Mouse (Mus musculus): ENCODE data around the gene Timm13. TPM values are rescaled to one million over a fixed set of nuclear protein-coding genes. Genes with fewer than 3 reads are reported as not detected.

Timm13 gene
- polyA plus RNA-seq, 1 experiment from 2014 or later: 308 TPM

DNA sequence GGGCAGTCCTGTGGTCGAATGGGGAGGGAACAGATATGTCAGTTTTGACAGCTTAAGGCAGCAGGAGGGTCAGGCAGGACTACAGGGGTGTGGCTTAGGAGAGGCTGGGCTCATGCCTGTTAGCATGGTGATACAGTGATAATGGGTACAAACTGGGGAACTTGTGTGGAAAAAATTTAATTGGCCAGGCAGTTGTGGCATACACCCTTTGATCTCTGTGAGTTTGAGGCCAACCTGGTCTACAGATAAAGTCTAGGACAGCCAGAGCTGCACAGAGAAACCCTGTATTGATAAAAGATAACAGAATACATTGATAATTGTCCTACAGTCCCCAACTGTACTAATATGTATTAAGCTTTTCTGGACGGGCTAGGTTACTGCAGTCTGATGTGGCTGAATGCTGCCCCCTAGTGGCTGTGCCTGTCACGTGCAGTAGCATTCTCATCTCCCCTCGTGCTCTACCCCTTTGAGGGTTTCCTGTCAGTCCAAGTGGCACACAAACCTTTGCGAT is 20.6 kb downstream of the Timm13 start:
- ATAC-seq (ENCODE audit: insufficient number of reproducible peaks, insufficient read depth, low FRiP score, low TSS enrichment): no peak
- Histone ChIP-seq H3K27ac (no peak overlapping the region), H3K27me3 (no peaks in the 10 kb centered on the region), H3K9me3 (no peaks in the 10 kb centered on the region), H3K4me3 (no peak overlapping the region), H3K36me3 (no peaks in the 10 kb centered on the region), H3K9ac (no peak overlapping the region), H3K4me1 (no peaks in the 10 kb centered on the region), H3K4me2 (replicated peaks) (no peak overlapping the region)
- whole genome bisulfite sequencing: 20% methylated on average over 5 of the region's 5 CpGs

DNA sequence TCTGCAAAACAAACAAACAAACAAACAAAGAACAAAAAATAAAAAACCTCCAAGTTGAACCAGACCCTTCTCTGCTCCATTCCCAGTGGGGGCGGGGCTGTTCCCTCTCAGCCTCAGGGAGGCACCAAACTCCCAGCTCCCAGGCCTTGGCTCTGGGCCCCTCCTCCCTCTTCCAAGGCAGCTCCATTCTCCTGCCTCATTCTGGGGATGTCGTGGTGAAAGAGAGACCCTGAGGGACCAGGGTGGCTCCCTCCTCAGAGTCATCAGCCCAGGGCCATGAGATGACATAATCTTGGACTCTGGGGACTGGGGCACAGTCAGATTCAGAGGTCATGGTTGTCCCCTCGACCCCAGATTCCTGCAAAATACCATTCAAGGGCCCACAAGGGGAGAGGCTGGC is 24.2 kb downstream of the Timm13 start:
- WGBS: 29% methylated on average over 3 of the region's 3 CpGs
- ATAC-seq (ENCODE audit: insufficient number of reproducible peaks, insufficient read depth, low FRiP score, low TSS enrichment): no peak
- Histone ChIP-seq H3K9ac (no peak overlapping the region), H3K27ac (no peak overlapping the region), H3K36me3 (no peaks in the 10 kb centered on the region), H3K9me3 (no peaks in the 10 kb centered on the region), H3K4me2 (replicated peaks) (no peak overlapping the region), H3K27me3 (no peaks in the 10 kb centered on the region), H3K4me1 (no peaks in the 10 kb centered on the region), H3K4me3 (no peak overlapping the region)

DNA sequence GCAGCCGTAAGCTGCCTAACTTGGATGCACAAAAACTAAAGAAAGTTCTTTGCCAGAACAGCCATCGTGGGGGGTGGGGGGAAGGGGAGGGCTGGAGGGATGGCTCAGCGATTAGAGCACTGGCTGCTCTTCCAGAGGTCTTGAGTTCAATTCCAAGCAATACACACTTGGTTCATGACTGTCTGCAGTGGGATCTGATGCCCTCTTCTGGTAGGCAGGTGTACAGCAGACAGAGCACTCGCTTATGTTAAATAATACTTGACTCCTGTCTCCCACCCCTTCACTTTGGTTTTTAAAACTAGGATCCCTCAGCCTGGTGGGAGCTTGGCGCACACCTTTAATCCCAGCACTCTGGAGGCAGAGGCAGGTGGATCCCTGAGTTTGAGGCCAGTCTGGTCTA is 24.7 kb downstream of the Timm13 start:
- WGBS: 30% methylated on average over 5 of the region's 5 CpGs

DNA sequence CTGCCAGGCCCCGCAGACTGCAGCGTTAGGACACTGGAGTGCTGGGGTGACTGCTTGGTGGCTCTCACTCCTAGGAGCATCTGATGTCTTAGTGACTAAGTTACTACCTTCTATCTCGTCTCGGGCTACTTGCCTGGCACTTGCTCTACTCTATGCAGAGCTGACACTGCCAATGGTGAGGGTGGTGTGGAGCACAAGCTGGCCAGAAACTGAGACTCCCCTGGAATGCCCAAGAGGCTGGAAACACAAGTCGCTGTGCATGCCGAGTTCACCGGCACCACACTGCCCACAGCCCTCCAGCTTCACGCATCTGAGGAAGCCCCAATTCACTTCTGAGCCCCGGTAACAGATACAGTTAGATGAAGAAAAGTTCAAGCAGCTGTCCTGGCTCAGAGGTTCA is 26.7 kb downstream of the Timm13 start:
- Histone ChIP-seq H3K27ac (no peak overlapping the region), H3K27me3 (no peaks in the 10 kb centered on the region), H3K4me2 (replicated peaks) (no peak overlapping the region), H3K4me3 (no peak overlapping the region), H3K9ac (no peak overlapping the region), H3K9me3 (no peaks in the 10 kb centered on the region), H3K4me1 (no peaks in the 10 kb centered on the region), H3K36me3 (no peaks in the 10 kb centered on the region)
- 85% methylated on average over 9 of the region's 9 CpGs for WGBS
- no peak for ATAC-seq (ENCODE audit: insufficient number of reproducible peaks, insufficient read depth, low FRiP score, low TSS enrichment)

More for the DNA sequence above, 24.7 kb downstream of the Timm13 start:
- no peaks in the 10 kb centered on the region for H3K9me3 ChIP-seq
- no peak for ATAC-seq (ENCODE audit: insufficient number of reproducible peaks, insufficient read depth, low FRiP score, low TSS enrichment)
- no peak overlapping the region for H3K4me3 ChIP-seq
- H3K4me1 ChIP-seq: no peaks in the 10 kb centered on the region
- H3K9ac ChIP-seq: no peak overlapping the region
- H3K27ac ChIP-seq: no peak overlapping the region
- no peaks in the 10 kb centered on the region for H3K36me3 ChIP-seq
- H3K27me3 ChIP-seq: no peaks in the 10 kb centered on the region
- no peak overlapping the region for H3K4me2 ChIP-seq (replicated peaks)

DNA sequence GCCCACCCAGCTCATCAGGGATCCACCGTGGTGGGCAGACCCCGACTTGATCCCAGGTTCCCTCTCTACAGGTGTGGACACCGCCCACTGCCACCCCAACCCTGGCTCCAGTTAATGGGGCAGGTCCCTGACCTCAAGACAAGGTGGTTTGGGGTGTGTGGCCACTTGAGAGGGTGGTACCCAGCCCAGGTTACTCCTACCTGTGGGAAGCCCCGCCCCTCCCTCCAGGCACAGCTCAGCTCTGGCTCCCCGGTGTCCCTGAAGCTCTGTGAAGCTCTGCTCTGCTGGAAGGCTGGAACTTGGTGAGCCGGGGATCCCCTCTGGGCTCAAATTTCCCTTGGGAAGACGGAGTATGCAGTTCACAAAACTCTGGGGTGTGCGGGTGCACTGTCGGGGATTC is 29.2 kb downstream of the Timm13 start, which contains the start of gene Tmprss9:
TSS of gene Tmprss9 (plus strand) at position 268 of the 400 bp plus-strand sequence.
- no peak within 1 kb of the TSS for H3K9ac ChIP-seq
- ATAC-seq (ENCODE audit: insufficient number of reproducible peaks, insufficient read depth, low FRiP score, low TSS enrichment): no peak
- peaks cover 18% of the 10 kb centered on the region for H3K36me3 ChIP-seq
- no peak within 1 kb of the TSS for H3K4me2 ChIP-seq (replicated peaks)
- H3K27me3 ChIP-seq: no peaks in the 10 kb centered on the region
- H3K4me3 ChIP-seq: no peak within 1 kb of the TSS
- WGBS: 29% methylated on average over 9 of the region's 9 CpGs
- no peak within 1 kb of the TSS for H3K27ac ChIP-seq
- H3K4me1 ChIP-seq: no peaks in the 10 kb centered on the region
- H3K9me3 ChIP-seq: no peaks in the 10 kb centered on the region

DNA sequence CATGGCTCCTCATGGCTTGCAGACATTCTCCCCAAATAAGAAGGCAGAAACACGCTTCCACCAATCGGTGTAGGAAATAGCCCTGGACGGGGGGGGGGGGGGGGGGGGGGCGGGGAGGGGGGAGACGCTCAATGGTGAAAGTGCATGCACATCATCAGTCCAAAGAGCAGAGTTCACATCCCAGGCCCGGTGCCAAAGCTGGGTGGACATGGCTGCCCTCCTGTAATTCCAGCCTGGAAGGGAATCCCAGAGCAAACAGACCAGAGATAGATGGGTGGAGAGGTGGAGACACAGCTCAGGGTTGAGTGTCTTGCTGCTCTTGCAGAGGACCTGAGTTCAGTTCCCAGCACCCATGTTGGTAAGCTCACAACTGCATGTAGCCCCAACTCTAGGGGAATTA is 29.8 kb downstream of the Timm13 start:
- Histone ChIP-seq H3K4me1 (no peaks in the 10 kb centered on the region), H3K9me3 (no peaks in the 10 kb centered on the region), H3K36me3 (peaks cover 23% of the 10 kb centered on the region), H3K27me3 (no peaks in the 10 kb centered on the region), H3K4me3 (no peak overlapping the region), H3K4me2 (replicated peaks) (no peak overlapping the region), H3K9ac (no peak overlapping the region), H3K27ac (no peak overlapping the region)
- 92% methylated on average over 1 of the region's 6 CpGs for WGBS
- ATAC-seq (ENCODE audit: insufficient number of reproducible peaks, insufficient read depth, low FRiP score, low TSS enrichment): no peak

DNA sequence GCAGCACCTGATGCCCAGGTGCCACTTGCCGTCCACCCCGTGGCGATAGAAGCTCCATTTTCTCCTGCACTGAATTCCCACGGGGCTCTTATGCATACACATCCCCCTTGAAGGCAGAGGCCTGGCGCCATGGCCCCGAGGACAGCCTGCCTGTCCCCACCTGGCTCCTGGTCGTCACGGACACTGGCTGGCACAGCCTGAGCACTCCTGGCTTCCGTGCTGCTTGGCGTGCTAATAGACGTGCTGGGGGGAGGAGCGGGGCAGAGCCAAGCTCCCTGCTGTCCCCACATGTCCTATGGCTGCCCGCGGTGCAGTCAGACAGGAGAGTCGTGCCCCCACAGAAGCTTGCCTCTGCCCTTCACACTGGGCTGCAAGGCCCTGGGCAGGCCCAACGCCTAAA is 36.3 kb downstream of the Timm13 start:
- Histone ChIP-seq H3K9ac (no peak overlapping the region), H3K27me3 (no peaks in the 10 kb centered on the region), H3K9me3 (no peaks in the 10 kb centered on the region), H3K4me2 (replicated peaks) (no peak overlapping the region), H3K4me3 (no peak overlapping the region), H3K4me1 (no peaks in the 10 kb centered on the region), H3K27ac (no peak overlapping the region), H3K36me3 (peaks cover 60% of the 10 kb centered on the region)
- WGBS: 91% methylated on average over 16 of the region's 16 CpGs
- ATAC-seq (ENCODE audit: insufficient number of reproducible peaks, insufficient read depth, low FRiP score, low TSS enrichment): no peak

DNA sequence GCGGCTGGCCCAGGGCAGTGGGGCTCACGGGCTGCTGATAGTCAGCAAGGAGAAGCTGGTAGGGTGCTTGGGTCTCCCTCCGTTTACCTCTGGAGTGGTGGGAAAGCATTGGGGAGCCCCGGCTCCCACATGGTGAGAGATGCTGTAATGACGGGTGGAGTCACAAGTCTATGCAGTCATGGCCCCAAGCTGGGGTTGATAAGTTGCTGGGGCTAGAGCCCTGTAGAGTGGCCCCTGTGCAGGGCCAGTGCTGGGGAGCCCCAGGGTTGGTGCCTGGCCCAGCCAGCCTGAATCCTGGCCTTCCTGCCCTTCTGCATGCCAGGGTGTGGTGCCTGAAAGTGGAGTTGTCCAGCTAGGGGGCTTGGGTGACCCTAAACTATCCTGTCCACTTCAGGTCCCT is 38.5 kb downstream of the Timm13 start:
- Histone ChIP-seq H3K9ac (no peak overlapping the region), H3K4me2 (replicated peaks) (no peak overlapping the region), H3K4me3 (no peak overlapping the region), H3K9me3 (no peaks in the 10 kb centered on the region), H3K4me1 (peaks cover 5% of the 10 kb centered on the region; the same call in 1 of the 2 replicates), H3K27me3 (no peaks in the 10 kb centered on the region), H3K36me3 (peaks cover 50% of the 10 kb centered on the region), H3K27ac (no peak overlapping the region)
- no peak for ATAC-seq (ENCODE audit: insufficient number of reproducible peaks, insufficient read depth, low FRiP score, low TSS enrichment)
- 91% methylated on average over 5 of the region's 5 CpGs for WGBS

DNA sequence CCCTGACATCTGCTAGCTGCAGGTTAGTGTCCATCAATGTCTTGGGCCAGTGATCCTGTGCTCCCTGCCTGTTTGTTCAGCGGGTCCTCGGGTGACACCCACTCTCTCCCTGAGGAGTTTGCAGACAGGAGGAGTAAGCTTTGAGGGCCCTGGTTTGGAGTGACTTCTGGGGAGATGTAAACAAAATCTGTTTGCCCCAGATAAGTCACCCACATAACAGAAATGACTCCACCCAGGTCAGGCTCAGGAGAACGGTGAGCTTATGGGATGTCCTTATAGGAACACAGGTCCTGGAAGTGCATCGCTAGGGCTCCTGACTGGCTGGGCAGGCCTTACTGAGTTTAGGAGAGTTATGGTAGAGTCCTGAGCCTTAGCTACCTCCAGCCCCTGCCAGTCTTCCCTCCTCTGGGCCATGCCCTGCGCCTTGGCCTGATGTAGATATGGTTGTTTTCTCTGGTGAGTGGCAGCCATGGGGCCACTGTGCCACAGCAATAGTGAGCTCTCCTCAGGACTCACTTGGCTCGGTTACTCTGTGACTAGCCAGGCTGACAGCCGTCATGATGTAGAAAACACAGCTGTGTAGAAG is 42.3 kb downstream of the Timm13 start:
- Histone ChIP-seq H3K36me3 (peaks cover 22% of the 10 kb centered on the region), H3K9me3 (no peaks in the 10 kb centered on the region), H3K4me1 (peaks cover 33% of the 10 kb centered on the region), H3K27me3 (no peaks in the 10 kb centered on the region), H3K4me2 (replicated peaks) (no peak overlapping the region), H3K9ac (peak overlapping the region; percentile 44; the same call in 1 of the 2 replicates), H3K4me3 (no peak overlapping the region), H3K27ac (0 out of 2 replicates have a peak overlapping the region, but pooled peaks have one; percentile 60)
- WGBS: 82% methylated on average over 7 of the region's 7 CpGs
- no peak for ATAC-seq (ENCODE audit: insufficient number of reproducible peaks, insufficient read depth, low FRiP score, low TSS enrichment)

DNA sequence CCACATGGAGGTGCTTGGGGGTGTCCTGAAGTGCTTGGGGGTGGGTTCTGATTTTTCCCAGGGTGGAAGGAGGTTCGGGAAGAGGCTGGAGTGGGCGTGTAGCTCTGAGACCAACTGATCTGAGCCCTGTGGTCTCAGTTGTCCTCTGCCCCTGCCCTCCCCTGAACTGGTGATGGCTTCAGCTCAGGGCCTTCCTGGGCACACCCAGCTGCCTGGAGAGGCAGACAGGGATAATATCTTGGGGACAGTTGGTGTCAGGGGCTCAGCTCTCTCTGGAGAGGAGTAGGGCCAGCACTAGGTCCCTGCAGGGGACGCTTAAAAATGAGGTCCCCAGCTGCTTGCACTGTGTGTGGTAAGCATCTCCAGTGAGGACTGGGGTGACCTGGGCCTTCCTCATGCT is 42.9 kb downstream of the Timm13 start:
- Histone ChIP-seq H3K4me3 (no peak overlapping the region), H3K9ac (peak overlapping the region; percentile 44), H3K36me3 (peaks cover 21% of the 10 kb centered on the region), H3K27ac (peak overlapping the region; percentile 60), H3K27me3 (no peaks in the 10 kb centered on the region), H3K4me1 (peaks cover 34% of the 10 kb centered on the region), H3K4me2 (replicated peaks) (0 out of 2 replicates have a peak overlapping the region, but pooled peaks have one; percentile 9), H3K9me3 (no peaks in the 10 kb centered on the region)
- 53% methylated on average over 3 of the region's 3 CpGs for WGBS
- no peak for ATAC-seq (ENCODE audit: insufficient number of reproducible peaks, insufficient read depth, low FRiP score, low TSS enrichment)

DNA sequence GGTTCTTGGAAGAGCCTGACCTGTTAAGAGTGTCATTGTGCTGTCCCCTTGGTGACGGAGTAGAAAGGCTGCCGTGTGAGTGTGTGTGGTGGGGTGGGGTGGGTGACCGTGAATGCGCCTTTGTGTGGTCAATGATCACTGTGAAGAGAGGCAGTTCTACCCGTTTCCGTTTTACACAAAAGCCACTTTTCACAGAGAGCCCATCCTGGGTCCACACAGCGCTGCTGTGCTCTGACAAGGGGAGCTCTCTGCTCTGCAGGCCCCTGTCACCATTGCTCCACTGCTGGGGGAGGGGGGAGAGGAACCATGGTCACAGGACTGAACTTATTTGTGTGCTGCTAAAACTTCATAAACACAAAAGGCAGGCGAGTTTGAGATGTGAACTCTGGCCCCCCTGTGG is 43.4 kb downstream of the Timm13 start:
- no peak for ATAC-seq (ENCODE audit: insufficient number of reproducible peaks, insufficient read depth, low FRiP score, low TSS enrichment)
- Histone ChIP-seq H3K4me2 (replicated peaks) (peak overlapping the region; percentile 98; the same call in 1 of the 2 replicates), H3K9ac (peak overlapping the region; percentile 44), H3K27me3 (no peaks in the 10 kb centered on the region), H3K36me3 (peaks cover 19% of the 10 kb centered on the region), H3K9me3 (no peaks in the 10 kb centered on the region), H3K4me1 (peaks cover 34% of the 10 kb centered on the region), H3K4me3 (no peak overlapping the region), H3K27ac (peak overlapping the region; percentile 60)
- WGBS: 32% methylated on average over 8 of the region's 8 CpGs

DNA sequence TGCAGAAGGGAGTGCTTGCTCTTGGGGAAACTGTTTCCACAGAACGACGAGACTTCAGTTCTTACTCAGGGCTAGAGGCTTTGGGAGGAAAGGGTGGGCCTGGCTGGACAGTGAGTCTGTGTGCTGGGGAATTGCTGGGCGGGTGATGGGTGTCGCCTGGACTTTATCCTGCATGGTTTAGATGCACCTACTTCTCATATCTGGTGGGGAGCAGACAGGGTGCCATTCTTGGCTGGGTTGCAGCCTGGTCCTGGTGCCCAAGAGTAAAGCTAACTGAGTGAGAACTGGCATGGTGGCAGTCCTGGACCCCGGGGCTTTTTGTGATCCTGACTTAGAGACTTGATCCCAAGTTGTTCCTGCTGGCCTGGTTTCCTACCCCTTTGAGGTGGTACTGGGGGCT is 43.9 kb downstream of the Timm13 start:
- H3K4me3 ChIP-seq: 0 out of 2 replicates have a peak overlapping the region, but pooled peaks have one; percentile 87
- peaks cover 19% of the 10 kb centered on the region for H3K36me3 ChIP-seq
- peaks cover 34% of the 10 kb centered on the region for H3K4me1 ChIP-seq
- no peak for ATAC-seq (ENCODE audit: insufficient number of reproducible peaks, insufficient read depth, low FRiP score, low TSS enrichment)
- H3K9me3 ChIP-seq: no peaks in the 10 kb centered on the region
- H3K27me3 ChIP-seq: no peaks in the 10 kb centered on the region
- peak overlapping the region; percentile 98; the same call in 1 of the 2 replicates for H3K4me2 ChIP-seq (replicated peaks)
- peak overlapping the region; percentile 84 for H3K9ac ChIP-seq
- 59% methylated on average over 5 of the region's 5 CpGs for WGBS
- 0 out of 2 replicates have a peak overlapping the region, but pooled peaks have one; percentile 38 for H3K27ac ChIP-seq
